Mouse (Mus musculus): Measurements from ENCODE around the gene Aacs. TPM values are rescaled to one million over a fixed set of nuclear protein-coding genes. Genes with fewer than 3 reads are reported as not detected.
"Not testable (repeated sequence)": the region's sequence is repeated elsewhere in the genome, so short reads cannot be mapped to it uniquely, and the experiment has no call there.

Aacs gene
- total RNA-seq (2021): 10 to 100 TPM; 43.7 to 48.0 TPM
- long read RNA-seq, experiment 1, transcript Aacs-201 (18 exons, 3,239 nt): major isoform, 55 of 74 reads
- long read RNA-seq, experiment 1, partial matches to known transcripts: 10 of 74 reads
- long read RNA-seq, experiment 1, other reads (novel, unspliced or antisense): 9 of 74 reads
- long read RNA-seq, experiment 2, transcript Aacs-201 (18 exons, 3,239 nt): major isoform, 52 of 71 reads
- long read RNA-seq, experiment 2, partial matches to known transcripts: 6 of 71 reads
- long read RNA-seq, experiment 2, other reads (novel, unspliced or antisense): 13 of 71 reads

GRCm38 (mm10) chr5:125475601-125476285 is at the start of gene Aacs:
Gene Aacs, plus strand, starts transcription at chr5:125475814.
- intact Hi-C loops (cut with DNase I): loop anchor here (1.0 kb wide), 1 partner anchor 10 kb away; no protein-coding TSS in a partner anchor
- TF ChIP-seq CTCF (IDR thresholded peaks at IDR 0.05): no peak
- H3K4me3 ChIP-seq: peak within 1 kb of the TSS; percentile 77
- DNase-seq (ENCODE audit: extremely low spot score in 1 of 2, low spot score in 2 of 2): peak; percentile 98
- peak within 1 kb of the TSS; percentile 82 for H3K27ac ChIP-seq

GRCm38 (mm10) chr5:125426343-125426742 is 49.3 kb upstream of the Aacs start:
- no peak overlapping the region for H3K27ac ChIP-seq
- no peak for DNase-seq (ENCODE audit: extremely low spot score in 1 of 2, low spot score in 2 of 2)
- no peak for TF ChIP-seq CTCF (IDR thresholded peaks at IDR 0.05)
- intact Hi-C loops (cut with DNase I): no loop called here
- no peak overlapping the region for H3K4me3 ChIP-seq

DNA sequence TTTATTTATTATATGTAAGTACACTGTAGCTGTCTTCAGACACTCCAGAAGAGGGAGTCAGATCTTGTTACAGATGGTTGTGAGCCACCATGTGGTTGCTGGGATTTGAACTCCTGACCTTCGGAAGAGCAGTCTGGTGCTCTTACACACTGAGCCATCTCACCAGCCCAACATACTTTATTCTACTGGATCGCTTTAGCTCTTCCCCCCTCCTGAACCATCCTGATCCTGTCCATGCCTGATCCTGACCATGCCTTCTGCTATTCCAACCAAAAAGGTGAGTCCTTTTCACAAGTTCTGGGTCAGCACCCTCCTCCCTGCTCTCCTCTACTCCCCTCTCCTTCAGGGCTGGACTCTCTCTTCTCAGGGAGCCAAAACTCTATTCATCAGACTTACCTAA is 43.3 kb upstream of the Aacs start:
- H3K27ac ChIP-seq; intact Hi-C loops (cut with DNase I); DNase-seq (ENCODE audit: extremely low spot score in 1 of 2, low spot score in 2 of 2); H3K4me3 ChIP-seq: not testable (repeated sequence)

- DNase-seq (ENCODE audit: extremely low spot score in 1 of 2, low spot score in 2 of 2): peak; percentile 90 to 93
- peak within 1 kb of the TSS; percentile 76 for H3K27ac ChIP-seq
- intact Hi-C loops (cut with DNase I): no loop called here
Measured at GRCm38 (mm10) chr5:125433793-125434337, 41.7 kb upstream of the Aacs start, which contains the start of gene Dhx37. Gene Dhx37, minus strand, starts transcription at chr5:125434121.

GRCm38 (mm10) chr5:125434347-125434746 is 41.3 kb upstream of the Aacs start:
- DNase-seq (ENCODE audit: extremely low spot score in 1 of 2, low spot score in 2 of 2); H3K27ac ChIP-seq; intact Hi-C loops (cut with DNase I): not testable (repeated sequence)
- TF ChIP-seq CTCF (IDR thresholded peaks at IDR 0.05): peak; percentile 3; the same call in 1 of the 2 replicates
- peak overlapping the region; percentile 74 for H3K4me3 ChIP-seq

More at GRCm38 (mm10) chr5:125433793-125434337, 41.7 kb upstream of the Aacs start, which contains the start of gene Dhx37:
- TF ChIP-seq CTCF (IDR thresholded peaks at IDR 0.05): no peak
- peak within 1 kb of the TSS; percentile 74 for H3K4me3 ChIP-seq

DNA sequence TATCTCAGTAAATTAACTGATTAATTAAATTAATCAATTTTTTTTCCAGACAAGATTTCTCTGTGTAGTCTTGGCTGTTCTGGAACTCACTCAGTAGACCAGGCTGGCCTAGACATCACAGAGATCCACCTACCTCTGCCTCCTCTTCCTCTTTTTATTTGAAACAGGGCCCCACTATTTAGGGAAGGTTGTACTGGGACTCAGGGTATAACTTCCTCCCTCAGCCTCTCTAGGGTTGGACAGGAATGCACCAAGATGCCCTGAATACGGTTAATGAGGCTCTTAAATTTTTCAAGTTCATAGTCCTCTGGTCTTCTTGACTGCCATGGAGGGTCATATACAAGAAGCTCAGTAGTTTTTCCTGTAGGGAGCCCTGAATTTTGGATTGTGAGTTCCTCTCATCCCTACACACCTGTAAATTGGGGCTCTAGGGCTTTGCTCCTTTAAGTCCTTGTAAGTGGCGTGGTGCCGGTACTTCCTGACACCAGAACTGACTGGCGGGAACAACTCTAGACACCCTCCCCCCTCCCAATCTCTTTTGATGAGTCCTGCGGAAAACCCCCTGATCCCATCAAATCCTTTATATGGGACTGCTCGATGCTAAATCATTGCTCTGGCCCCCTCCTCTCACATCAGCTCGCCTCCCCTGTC is 34.9 kb upstream of the Aacs start:
- H3K27ac ChIP-seq: peak overlapping the region; percentile 90
- TF ChIP-seq CTCF (IDR thresholded peaks at IDR 0.05): no peak
- intact Hi-C loops (cut with DNase I): no loop called here

GRCm38 (mm10) chr5:125441234-125442114 is 34.1 kb upstream of the Aacs start, which contains the start of gene Bri3bp:
Gene Bri3bp, plus strand, starts transcription at chr5:125441568.
- no peak for TF ChIP-seq CTCF (IDR thresholded peaks at IDR 0.05)
- DNase-seq (ENCODE audit: extremely low spot score in 1 of 2, low spot score in 2 of 2): peak; percentile 47 to 57
- H3K27ac ChIP-seq: peak within 1 kb of the TSS; percentile 90
- intact Hi-C loops (cut with DNase I): no loop called here
- peak within 1 kb of the TSS; percentile 93 for H3K4me3 ChIP-seq

More for the DNA sequence above, 34.9 kb upstream of the Aacs start:
- no peak for DNase-seq (ENCODE audit: extremely low spot score in 1 of 2, low spot score in 2 of 2)
- peak overlapping the region; percentile 93 for H3K4me3 ChIP-seq

DNA sequence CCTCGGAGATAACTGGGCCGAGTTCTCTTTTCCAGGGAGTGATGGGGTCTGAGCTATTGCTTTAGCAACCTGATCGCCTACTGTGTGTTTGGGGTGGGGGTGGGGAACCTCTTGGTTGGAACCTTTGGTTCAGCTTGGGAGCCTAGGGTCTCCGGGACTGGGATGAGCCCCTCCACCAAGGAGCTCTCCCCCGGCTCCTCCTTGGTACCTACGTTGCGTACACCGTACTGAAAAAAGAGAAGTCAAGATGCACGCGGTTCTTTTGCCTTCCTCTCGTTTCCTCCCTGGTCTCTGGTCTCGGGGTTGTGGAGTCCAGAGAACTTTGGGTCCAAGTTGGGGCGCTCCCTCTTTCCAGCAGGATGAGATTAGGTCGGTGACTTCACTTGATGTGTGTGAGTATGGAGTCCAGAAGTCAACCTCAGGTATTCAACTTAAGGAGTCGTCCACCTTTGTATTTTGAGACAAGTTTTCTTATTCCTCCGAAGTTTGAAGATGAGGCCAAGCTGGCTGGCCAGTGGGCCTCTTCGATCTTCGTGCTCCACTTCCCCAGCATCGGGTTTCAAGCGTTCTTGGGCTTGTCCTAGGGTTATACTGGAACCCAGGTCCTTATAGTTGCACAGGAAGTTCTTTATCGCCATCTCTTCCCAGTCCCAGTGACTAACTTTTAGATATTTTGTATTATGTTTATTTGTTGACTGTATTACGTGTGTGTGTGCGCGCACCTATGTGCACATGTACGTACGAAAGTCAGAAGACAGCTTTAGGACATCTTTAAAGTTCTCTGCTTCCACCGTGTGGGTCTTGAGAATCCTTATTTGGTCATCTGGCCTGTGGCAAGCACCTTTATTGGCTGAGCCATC is 33.2 kb upstream of the Aacs start:
- intact Hi-C loops (cut with DNase I): no loop called here
- TF ChIP-seq CTCF (IDR thresholded peaks at IDR 0.05): no peak
- Histone ChIP-seq H3K4me3 (peak overlapping the region; percentile 93), H3K27ac (peak overlapping the region; percentile 90)
- DNase-seq (ENCODE audit: extremely low spot score in 1 of 2, low spot score in 2 of 2): no peak

GRCm38 (mm10) chr5:125443335-125443734 is 32.3 kb upstream of the Aacs start:
- Histone ChIP-seq H3K4me3 (no peak overlapping the region), H3K27ac (no peak overlapping the region)
- TF ChIP-seq CTCF (IDR thresholded peaks at IDR 0.05): peak; percentile 36
- intact Hi-C loops (cut with DNase I): no loop called here
- DNase-seq (ENCODE audit: extremely low spot score in 1 of 2, low spot score in 2 of 2): no peak

DNA sequence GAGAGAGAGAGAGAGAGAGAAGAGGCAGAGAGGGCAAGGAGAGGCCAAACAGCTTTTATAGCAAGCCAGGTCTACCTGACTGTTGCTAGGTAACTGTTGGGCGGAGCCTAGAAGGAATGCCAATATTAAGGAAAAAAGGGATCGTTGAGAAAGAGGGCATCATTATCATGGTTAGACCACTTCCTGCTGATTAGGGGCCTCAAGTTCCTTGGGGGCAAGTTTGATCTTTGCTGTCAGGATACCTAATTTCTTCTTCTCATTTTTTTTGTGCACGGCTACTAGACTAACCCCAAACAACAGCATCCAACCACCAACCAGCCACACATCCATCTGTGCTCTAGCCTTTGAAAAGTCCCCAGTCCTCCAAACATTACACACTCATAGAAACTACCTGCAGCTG is 31.7 kb upstream of the Aacs start:
- no peak overlapping the region for H3K4me3 ChIP-seq
- intact Hi-C loops (cut with DNase I): no loop called here
- H3K27ac ChIP-seq: no peak overlapping the region
- DNase-seq (ENCODE audit: extremely low spot score in 1 of 2, low spot score in 2 of 2): no peak
- no peak for TF ChIP-seq CTCF (IDR thresholded peaks at IDR 0.05)
